Mouse (Mus musculus): Measurements from ENCODE around the gene Clasp1. TPM values are rescaled to one million over a fixed set of nuclear protein-coding genes. Genes with fewer than 3 reads are reported as not detected.
A peak's percentile ranks its signal among the peaks of the same experiment; 100 is the strongest.

Clasp1 gene
- total RNA-seq, 1 experiment from 2014 or later, result 66.0 TPM

DNA sequence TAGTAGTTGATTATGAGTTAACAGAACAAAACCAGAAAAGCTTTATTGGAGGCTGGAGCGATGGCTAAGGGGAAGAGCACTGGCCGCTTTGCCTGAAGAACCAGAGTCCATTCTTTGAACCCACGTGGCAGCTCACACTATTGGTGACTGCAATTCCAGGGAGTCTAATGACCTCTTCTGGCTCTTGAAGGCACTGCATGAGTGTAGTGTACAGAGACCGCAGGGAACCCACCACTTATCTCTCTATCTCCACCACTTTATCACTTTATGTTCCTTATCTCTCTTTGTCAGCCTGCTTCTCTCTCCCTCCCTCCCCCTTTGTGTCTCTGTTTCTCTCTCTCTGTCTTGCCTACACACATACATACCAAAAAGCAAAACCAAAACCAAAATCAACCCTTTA is 88.1 kb downstream of the Clasp1 start:
- ATAC-seq (replicated peaks in 1 of 2; ENCODE audit: insufficient read depth in 1 of 2, low FRiP score in 2 of 2, low TSS enrichment in 1 of 2, low read depth in 1 of 2, poor library complexity in 2 of 2, severe bottlenecking in 2 of 2), result peak; percentile 95 to 97

DNA sequence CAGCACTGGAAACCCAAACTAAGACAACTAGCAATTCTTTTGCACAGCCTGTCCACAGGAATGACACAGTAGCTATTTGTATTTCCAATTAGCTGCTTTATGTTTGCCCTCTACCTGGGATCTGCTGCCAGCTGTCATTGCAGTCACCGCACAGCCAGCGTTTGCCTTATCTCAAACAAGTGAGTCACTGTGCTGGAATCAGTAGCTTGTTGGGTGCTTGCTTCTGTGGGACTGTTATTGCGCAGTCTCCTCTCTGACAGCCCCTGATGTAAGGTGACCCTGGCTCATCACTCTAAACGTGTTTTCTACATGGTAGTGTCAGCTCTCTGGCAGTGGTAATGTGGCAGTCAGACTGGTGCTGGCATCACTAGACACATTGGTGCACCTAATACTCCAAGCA is 90.4 kb downstream of the Clasp1 start:
- no peak for ATAC-seq (replicated peaks in 1 of 2; ENCODE audit: insufficient read depth in 1 of 2, low FRiP score in 2 of 2, low TSS enrichment in 1 of 2, low read depth in 1 of 2, poor library complexity in 2 of 2, severe bottlenecking in 2 of 2)

DNA sequence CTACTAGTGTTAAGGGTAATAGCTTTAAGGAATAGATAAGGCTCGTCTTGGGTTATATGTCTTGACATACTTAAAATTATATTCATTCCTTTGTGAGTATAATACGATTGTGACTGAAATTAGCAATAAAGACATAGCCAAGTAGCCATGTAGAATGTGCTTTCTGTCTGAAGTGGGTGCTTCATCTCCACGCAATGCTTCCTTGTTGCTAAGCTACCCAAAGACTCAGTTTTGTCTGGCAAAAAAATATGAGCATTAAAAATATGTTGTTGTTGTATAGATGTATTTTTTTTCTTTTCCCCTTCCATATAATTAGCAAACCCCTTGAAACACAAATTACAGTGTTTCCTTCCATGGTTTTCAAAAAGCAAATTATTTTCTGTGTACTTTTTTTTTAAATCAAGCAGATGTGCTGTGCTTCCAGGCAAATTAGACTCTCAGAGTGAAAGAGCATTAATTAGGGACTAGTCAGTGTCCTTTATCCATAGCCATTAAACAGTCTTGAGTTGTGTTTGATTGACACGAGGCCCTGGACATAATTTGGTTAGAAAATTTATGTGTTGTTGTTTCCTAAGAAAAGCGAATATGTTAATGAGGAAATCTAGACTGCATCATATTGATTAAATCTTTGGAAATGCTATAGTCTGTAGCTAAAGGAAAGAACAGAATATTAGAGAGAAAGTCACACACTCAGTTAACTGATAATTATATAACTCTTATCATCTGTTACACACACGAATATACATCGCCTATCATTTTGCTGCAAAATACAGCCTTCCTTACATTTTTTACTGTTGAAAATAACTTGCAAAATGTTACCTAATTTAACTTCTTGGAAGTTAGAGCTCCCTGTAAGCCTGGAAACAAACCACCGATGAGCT is 91.9 kb downstream of the Clasp1 start:
- ATAC-seq (replicated peaks in 1 of 2; ENCODE audit: insufficient read depth in 1 of 2, low FRiP score in 2 of 2, low TSS enrichment in 1 of 2, low read depth in 1 of 2, poor library complexity in 2 of 2, severe bottlenecking in 2 of 2), result no peak

DNA sequence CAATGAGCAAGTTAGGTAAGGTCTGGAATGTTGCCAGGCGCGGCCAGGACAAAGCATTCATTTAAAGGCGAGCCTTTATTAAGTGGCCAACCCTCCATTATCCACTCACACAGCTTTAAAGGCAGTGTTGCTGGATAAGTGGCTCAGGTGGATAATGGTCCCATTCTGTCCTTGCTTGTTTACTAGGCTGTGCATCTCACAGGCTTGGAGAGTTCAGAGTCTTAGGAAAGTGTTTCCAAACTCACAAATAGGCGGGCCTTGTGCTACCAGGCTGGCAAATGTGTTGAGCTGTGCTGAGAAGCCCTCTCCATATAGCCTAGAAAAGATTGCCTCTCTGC is 92.5 kb downstream of the Clasp1 start:
- ATAC-seq (replicated peaks in 1 of 2; ENCODE audit: insufficient read depth in 1 of 2, low FRiP score in 2 of 2, low TSS enrichment in 1 of 2, low read depth in 1 of 2, poor library complexity in 2 of 2, severe bottlenecking in 2 of 2), result no peak

DNA sequence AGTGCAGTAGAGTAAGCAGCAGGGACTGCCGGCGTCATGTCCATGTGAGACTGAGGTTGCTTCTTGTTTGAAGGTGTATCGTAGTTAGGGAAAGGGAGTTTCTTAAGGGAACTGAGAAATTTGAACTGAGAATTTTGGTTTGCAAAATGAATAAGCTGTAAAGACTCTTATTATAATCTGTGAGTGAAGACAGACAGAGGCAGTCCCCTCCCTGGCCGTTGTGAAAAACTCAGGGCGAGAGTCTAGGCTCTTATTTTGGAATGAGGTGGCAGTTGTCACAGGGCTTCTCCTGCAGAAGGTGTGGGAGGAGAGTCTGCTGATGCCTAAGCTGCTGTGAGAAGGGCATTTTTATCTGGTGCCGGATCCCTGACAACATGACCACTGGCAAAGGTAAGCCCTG is 92.8 kb downstream of the Clasp1 start:
- ATAC-seq (replicated peaks in 1 of 2; ENCODE audit: insufficient read depth in 1 of 2, low FRiP score in 2 of 2, low TSS enrichment in 1 of 2, low read depth in 1 of 2, poor library complexity in 2 of 2, severe bottlenecking in 2 of 2), result no peak

DNA sequence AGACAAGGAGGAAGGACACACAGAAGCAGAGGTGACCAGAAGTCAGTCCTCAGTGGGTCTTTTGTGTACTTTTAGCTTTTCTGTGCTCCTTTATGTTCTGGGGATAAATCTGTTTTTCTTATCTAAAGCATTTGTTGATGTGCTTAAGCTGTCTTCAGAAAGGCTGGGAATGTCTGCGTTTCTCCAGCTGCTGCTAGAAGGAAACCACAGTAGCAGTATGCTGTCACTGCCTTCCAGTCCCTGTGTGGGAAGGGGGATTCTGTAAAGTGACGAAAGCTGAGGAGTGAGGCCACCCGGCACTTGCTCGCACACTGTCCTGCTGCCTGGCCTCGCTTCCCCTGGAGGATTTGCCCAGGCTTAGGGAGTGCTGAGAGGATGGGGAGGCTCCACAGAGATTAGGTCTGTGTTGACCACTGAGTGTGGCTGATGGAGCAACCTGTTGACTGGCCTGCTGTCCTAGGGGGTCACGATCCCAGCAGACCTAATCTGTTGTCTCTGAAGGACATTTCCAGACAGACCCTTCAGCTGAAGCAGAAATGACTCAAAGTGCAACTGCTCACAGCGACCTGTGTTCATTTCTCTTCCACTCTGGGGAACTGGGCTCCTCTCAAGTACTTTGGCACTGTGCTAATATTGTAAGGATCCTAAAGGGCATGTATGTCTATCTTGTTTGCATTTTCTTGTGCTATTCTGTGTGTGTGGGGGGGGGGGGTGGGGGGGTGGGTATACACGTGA is 93.6 kb downstream of the Clasp1 start:
- ATAC-seq (replicated peaks in 1 of 2; ENCODE audit: insufficient read depth in 1 of 2, low FRiP score in 2 of 2, low TSS enrichment in 1 of 2, low read depth in 1 of 2, poor library complexity in 2 of 2, severe bottlenecking in 2 of 2), result no peak

DNA sequence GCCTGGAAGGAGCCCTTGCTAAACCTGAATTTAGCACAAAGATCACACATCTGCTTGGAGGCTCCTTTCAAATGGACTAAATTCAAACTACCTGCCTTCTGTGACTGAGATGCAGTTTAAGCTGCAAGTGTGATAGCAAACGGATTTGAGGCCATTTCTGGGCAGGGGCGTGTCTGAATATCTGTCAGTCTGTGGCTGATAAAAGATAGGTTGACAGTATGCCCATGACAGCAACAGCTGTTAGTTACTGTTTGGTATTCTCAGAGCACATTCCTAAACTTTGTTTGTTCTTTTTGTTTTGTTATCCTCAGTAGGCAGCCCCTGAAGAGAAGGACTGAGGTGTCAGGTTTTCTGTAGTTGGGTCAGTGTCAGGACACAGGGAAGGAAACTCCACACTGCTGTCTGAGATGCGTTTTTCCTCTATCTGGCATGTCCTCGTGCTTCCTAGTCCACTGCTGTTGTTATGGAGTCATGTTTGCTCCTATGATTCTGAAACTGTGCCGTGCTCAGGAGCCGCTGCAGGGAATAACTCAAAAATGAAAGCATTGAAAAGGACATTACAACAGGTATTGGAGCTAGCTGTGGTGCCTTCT is 94.7 kb downstream of the Clasp1 start:
- ATAC-seq (replicated peaks in 1 of 2; ENCODE audit: insufficient read depth in 1 of 2, low FRiP score in 2 of 2, low TSS enrichment in 1 of 2, low read depth in 1 of 2, poor library complexity in 2 of 2, severe bottlenecking in 2 of 2), result no peak

DNA sequence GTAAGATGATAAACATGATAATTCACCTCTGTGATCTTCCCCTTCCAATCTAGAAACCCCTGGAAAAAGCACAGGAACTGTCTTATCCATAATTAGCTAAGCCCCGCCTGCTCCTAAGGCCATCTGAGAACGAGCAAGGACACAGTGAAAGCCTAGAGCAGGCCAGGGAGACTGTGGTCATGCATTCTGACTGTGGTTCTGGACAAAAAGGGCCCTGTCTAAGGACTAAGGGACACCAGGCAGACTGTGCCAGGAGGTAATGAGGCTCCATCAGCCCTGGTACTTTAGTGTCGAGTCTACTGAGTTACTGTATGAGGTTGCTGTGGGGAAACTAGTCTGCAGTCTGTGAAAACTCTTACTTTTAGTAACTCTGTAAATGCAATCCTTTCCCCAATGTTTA is 96.7 kb downstream of the Clasp1 start:
- ATAC-seq (replicated peaks in 1 of 2; ENCODE audit: insufficient read depth in 1 of 2, low FRiP score in 2 of 2, low TSS enrichment in 1 of 2, low read depth in 1 of 2, poor library complexity in 2 of 2, severe bottlenecking in 2 of 2), result no peak

DNA sequence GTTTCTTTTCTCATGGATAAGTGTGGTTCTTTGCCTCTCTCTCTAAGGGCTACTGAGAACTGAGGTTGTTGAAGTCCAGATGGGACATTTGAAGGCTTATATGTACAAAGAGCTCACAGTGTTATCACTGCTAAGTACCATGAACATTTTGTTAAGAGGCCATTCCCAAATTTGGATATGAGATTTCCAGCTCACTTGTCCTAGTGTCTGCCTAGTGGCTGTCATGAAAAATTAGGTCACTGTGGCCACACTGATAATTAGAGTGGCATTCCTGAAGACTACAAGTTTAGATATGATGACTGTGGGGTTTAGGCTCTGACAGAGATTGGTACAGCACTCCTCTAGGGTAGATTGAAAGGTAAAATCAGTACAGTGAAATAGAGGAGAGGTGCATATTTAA is 97.2 kb downstream of the Clasp1 start:
- ATAC-seq (replicated peaks in 1 of 2; ENCODE audit: insufficient read depth in 1 of 2, low FRiP score in 2 of 2, low TSS enrichment in 1 of 2, low read depth in 1 of 2, poor library complexity in 2 of 2, severe bottlenecking in 2 of 2), result no peak

DNA sequence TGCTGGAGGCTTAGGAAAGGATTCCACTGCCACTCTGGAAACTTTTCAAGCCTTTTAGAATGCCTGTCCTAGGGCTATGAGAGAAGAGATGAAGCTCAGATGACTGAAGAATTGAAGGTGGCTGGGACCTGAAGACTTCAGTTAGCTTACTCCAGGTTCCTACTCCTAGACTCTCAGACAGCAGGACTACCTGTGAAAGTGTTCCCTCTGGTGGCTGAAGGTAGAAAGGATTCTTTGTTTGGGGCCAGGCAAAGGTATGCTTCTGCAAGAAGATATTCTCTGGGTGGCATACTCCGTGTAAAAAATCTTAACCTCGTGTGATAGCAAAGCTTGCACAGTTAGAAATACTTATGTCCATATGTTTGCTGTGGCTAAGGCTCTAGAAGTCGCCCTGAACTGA is 104.0 kb downstream of the Clasp1 start:
- ATAC-seq (replicated peaks in 1 of 2; ENCODE audit: insufficient read depth in 1 of 2, low FRiP score in 2 of 2, low TSS enrichment in 1 of 2, low read depth in 1 of 2, poor library complexity in 2 of 2, severe bottlenecking in 2 of 2), result no peak

DNA sequence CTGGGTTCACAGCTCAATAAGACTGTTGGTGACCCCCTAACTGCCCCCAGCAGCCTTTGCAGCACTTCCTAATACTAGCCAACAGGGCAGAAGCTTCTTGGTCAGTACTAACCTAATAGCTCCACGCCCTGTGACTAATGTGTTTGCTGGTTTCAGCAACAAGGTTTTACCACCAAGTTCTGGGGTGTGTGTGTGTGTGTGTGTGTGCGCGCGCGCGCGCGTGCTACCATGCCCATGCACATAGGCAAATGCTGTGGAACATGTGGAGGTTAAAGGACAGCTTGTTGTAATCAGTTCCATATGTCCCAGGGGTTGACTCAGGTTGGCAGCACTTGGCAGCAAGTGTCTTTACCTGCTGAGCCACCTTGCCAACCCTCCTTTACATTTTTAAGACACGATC is 105.7 kb downstream of the Clasp1 start:
- ATAC-seq (replicated peaks in 1 of 2; ENCODE audit: insufficient read depth in 1 of 2, low FRiP score in 2 of 2, low TSS enrichment in 1 of 2, low read depth in 1 of 2, poor library complexity in 2 of 2, severe bottlenecking in 2 of 2), result no peak

DNA sequence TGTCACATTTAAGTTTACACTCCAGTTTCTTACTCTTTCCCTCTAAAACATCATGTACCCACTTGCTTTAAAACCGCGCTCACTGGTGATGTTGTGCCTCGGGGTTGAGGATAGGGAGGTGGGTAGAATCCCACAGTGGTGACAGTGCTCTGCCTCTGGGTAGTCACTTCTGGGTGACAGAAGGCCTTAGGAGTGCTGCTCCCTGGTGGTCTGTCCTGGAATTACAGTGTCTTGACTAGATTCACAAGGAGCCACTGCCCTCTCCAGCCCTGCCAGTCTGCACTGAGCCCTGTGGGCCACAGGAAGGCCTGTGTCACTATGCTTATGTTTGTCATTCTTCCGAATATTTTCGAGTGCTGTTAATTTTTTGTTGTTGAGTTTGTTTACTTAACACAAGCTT is 109.5 kb downstream of the Clasp1 start:
- peak; percentile 93 to 97 for ATAC-seq (replicated peaks in 1 of 2; ENCODE audit: insufficient read depth in 1 of 2, low FRiP score in 2 of 2, low TSS enrichment in 1 of 2, low read depth in 1 of 2, poor library complexity in 2 of 2, severe bottlenecking in 2 of 2)

DNA sequence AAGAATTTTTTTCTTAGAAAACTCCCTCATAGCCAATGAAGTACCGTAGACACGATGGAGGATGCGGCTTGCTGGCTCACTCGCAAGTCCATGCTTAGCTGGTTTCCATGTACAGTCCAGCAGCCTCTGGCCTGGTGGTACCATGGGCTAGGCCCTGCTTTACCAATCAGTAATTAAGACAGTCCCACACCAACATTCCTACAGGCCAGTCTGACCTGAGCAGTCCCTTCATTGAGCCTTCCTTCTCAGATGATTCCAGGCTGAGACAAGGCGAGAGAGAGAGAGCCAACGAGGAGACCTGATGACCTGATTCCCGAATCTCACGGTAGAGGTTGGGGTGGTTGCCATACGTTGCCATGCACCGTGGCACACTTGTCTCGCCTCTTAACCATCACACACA is 111.7 kb downstream of the Clasp1 start:
- no peak for ATAC-seq (replicated peaks in 1 of 2; ENCODE audit: insufficient read depth in 1 of 2, low FRiP score in 2 of 2, low TSS enrichment in 1 of 2, low read depth in 1 of 2, poor library complexity in 2 of 2, severe bottlenecking in 2 of 2)

DNA sequence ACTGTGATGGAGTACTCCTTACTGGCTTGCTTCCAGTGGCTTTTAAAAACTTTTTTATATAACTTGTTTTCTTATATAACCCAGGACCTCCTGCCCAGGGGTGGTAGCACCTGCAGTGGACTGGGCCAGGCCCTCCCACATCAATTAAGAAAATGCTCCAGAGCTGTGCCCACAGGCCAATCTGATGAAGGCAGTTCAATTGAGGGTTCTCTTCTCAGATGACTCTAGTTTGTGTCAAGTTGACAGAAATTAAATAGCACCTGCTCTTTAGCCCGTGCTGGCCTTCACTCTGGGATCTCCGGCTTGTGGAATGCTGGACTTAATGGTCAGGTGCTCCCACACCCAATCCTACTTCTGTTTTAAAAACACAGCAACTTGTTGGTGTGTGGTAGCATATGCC is 112.8 kb downstream of the Clasp1 start:
- ATAC-seq (replicated peaks in 1 of 2; ENCODE audit: insufficient read depth in 1 of 2, low FRiP score in 2 of 2, low TSS enrichment in 1 of 2, low read depth in 1 of 2, poor library complexity in 2 of 2, severe bottlenecking in 2 of 2), result no peak

DNA sequence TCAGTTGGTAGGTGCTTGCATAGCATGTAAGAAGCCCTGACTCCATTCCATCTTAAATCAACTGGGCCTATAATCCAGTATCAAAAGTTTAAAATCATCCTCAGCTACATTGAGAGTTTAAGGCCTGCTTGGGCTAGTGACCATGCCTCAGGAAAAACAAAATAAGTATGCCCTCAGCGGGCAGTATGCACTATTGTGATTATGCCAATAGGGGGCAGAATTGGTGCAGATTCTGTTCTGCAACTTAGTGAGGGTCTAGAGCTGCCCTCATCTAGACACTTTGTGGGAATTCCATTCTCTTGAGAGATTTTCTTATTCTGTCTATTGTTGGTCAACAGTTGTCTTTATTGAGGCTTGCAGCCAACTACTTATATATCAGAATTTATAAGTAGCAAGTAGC is 116.9 kb downstream of the Clasp1 start:
- ATAC-seq (replicated peaks in 1 of 2; ENCODE audit: insufficient read depth in 1 of 2, low FRiP score in 2 of 2, low TSS enrichment in 1 of 2, low read depth in 1 of 2, poor library complexity in 2 of 2, severe bottlenecking in 2 of 2), result no peak

DNA sequence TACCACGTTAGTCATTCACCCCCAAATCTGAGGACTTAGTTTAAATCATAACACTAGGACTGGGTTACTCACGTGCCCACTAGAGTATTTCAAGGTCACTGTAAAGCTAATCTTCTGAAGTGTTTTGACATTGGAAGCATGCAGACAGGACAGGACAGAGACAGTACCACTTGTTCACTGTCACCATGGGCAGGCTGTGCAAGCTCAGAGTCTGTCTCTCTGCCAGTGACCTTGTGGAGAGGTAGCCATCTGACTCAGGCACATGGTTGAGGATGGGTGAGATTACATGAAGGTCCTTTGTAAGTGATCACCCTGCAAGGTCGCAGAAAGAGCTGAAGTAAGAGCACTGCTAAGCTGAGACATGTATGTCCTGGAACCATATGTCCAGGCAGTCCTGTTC is 122.1 kb downstream of the Clasp1 start:
- ATAC-seq (replicated peaks in 1 of 2; ENCODE audit: insufficient read depth in 1 of 2, low FRiP score in 2 of 2, low TSS enrichment in 1 of 2, low read depth in 1 of 2, poor library complexity in 2 of 2, severe bottlenecking in 2 of 2), result no peak

DNA sequence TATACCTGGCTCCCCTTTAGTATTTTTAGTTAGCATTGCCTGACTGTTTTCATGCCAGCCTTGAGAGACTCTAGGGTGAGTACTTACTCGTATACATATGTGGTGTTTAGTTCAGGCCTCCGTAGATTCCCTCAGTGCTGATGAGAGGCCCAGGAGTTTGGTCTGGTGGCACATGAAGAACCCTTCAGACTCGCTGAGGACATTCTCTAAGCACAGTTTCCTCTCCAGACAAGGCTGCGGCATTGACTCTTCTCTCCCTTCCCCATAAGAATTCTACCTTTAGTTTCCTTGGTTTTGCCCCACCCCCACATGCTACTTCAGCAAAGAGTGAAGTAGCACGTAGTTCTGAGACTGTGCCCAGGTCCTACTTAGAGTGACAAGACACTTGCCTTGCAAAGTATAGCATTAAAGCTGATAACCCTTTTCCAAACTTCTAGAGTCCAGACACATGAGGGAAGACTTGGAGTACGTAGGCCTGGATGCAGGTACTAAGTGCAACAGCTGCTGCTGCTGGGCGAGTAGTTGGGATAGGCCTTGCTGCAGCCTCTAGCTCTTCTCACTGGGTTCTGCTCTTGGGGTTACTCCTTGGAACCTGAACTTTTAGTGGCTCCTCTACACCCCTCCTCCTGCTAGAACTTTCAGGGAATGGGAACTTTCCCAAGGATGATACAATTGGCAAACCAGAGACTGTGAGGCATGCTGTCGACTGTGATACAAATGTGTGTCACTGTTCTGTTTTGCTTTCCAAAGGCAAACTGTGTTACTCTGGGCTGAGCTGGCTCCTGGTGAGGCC is 123.1 kb downstream of the Clasp1 start:
- no peak for ATAC-seq (replicated peaks in 1 of 2; ENCODE audit: insufficient read depth in 1 of 2, low FRiP score in 2 of 2, low TSS enrichment in 1 of 2, low read depth in 1 of 2, poor library complexity in 2 of 2, severe bottlenecking in 2 of 2)

DNA sequence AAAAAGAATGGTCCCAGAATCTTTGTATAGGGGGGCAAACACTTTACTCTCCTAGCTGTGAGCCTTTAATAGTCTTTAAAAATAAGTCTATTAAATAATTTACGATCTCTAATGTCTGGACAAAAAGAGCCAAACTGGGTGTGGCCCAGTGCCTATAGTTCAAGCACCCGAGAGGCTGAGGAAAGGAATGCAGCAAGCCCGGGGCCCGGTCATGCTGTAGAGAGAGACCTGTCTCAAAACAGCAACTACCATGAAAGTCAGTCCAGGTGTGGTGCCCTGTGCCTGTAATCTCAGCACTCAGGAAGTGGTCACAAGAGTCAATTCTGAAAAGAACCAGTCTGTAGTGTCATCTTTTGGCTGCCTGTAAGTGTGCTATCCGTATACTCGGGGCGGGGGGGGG is 127.4 kb downstream of the Clasp1 start:
- no peak for ATAC-seq (replicated peaks in 1 of 2; ENCODE audit: insufficient read depth in 1 of 2, low FRiP score in 2 of 2, low TSS enrichment in 1 of 2, low read depth in 1 of 2, poor library complexity in 2 of 2, severe bottlenecking in 2 of 2)
